Mouse (Mus musculus) bone marrow macrophage, adult 2 months (primary cell): Measurements from ENCODE around the gene Atp6v0b.

Experiments
- CTCF ChIP-seq: IDR thresholded peaks from 2 replicates; pipeline ENCODE4 v1.5.1; 2012; ENCODE audit warnings: low read depth, mild to moderate bottlenecking, low read length, moderate library complexity
- POLR2A ChIP-seq: IDR thresholded peaks from 2 replicates; pipeline ENCODE4 v1.6.1; 2012; ENCODE audit warnings: mild to moderate bottlenecking, low read depth, low read length, borderline replicate concordance

GRCm38 (mm10) chr4:117849506-117849905 lies 37.6 kb downstream of the Atp6v0b start:
- TF ChIP-seq POLR2A (no peak), CTCF (no peak)
